In the genomic region with DNA sequence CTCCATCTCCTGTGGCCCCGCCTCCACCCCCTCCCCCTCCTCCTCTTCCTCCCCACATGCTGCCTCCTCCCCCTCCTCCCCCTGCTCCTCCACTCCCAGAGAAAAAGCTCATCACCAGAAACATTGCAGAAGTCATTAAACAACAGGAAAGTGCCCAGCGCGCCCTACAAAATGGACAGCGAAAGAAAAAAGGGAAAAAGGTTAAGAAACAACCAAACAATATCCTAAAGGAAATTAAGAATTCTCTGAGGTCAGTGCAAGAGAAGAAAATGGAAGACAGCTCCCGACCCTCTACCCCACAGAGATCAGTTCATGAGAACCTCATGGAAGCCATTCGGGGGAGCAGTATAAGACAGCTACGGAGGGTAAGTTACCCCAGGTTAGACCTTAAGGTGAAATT, we compare ENCODE assay signal across 22 mouse cellular contexts. TPM values are rescaled to one million over a fixed set of nuclear protein-coding genes. Genes with fewer than 3 reads are reported as not detected.
"Had no signal": no experiment of that assay in that cellular context is flagged by ENCODE, and none has a peak within 500 bp of the region (broad histone marks: within the 10 kb centered on the region; RNA-seq: fewer than 3 reads in every experiment).

No protein-coding gene starts in this region.

- H3K27ac ChIP-seq: neural tube, embryonic 15.5 days; stomach, embryonic 15.5 days; stomach, postnatal 0 days had no signal

- H3K4me2 ChIP-seq: neural tube, embryonic 15.5 days; stomach, embryonic 15.5 days had no signal

- H3K36me3 ChIP-seq: neural tube, embryonic 15.5 days; stomach, embryonic 15.5 days had no signal

- H3K4me1 ChIP-seq: neural tube, embryonic 15.5 days; stomach, embryonic 15.5 days had no signal

- H3K9me3 ChIP-seq: neural tube, embryonic 15.5 days; stomach, embryonic 15.5 days had no signal

- H3K4me3 ChIP-seq: neural tube, embryonic 15.5 days; stomach, embryonic 15.5 days had no signal

- H3K9ac ChIP-seq: neural tube, embryonic 15.5 days; stomach, embryonic 15.5 days had no signal

- H3K27me3 ChIP-seq: neural tube, embryonic 15.5 days; stomach, embryonic 15.5 days had no signal

- DNase-seq: retina, postnatal 1 day; right cerebral cortex, adult 18-20 months; right cerebral cortex, postnatal 14 days; right cerebral cortex, postnatal 25 days; right cerebral cortex, postnatal 4 days; spleen, adult 18-20 months; thymus, adult 18-20 months; thymus, adult 2 months; thymus, postnatal 14 days; thymus, postnatal 25 days; thymus, postnatal 36 days; thymus, postnatal 4 days had no signal

RNA-seq across cellular contexts. Expression of gene Lmod2, which starts 6.7 kb away (rescaled TPM):
- total RNA-seq: neutrophil, adult 5-6 weeks had no signal
- polyA plus RNA-seq: neural tube, embryonic 14.5 days; small intestine, adult 2 months; spleen, adult 2 months; stomach, embryonic 14.5 days; stomach, postnatal 0 days; testis, adult 2 months; urinary bladder, adult 2 months had no signal
